Mouse (Mus musculus) MEL (cell line): ENCODE data around the gene Nsun5. TPM values are rescaled to one million over a fixed set of nuclear protein-coding genes. Genes with fewer than 3 reads are reported as not detected.

Experiments
- DNase-seq: peaks from one replicate; pipeline ENCODE4 v3.0.0; 2011; ENCODE audit warnings: low read depth, low spot score
- H3K27ac ChIP-seq: 2 replicates; pipeline ENCODE4 v1.5.1; 2012; ENCODE audit warnings: low read depth, mild to moderate bottlenecking, control low read depth, low read length, moderate library complexity; ENCODE audit not compliant: control insufficient read depth
- H3K27me3 ChIP-seq, 2 experiments: fragments of 150-350 bp in 1 of 2; sonication (generic) in 1 of 2; 2 replicates each; pipeline ENCODE4 v1.6.1; 2012; ENCODE audit warnings: low read length in 2 of 2, mild to moderate bottlenecking in 2 of 2, improper control_type of control experiment in 1 of 2, moderate library complexity in 1 of 2; ENCODE audit not compliant: insufficient read depth in 2 of 2, control insufficient read depth in 1 of 2
- H3K36me3 ChIP-seq, 2 experiments: 2 replicates each; pipeline ENCODE4 v1.6.1; 2012 to 2014; ENCODE audit warnings: low read length in 2 of 2, improper control_type of control experiment in 1 of 2, inconsistent platforms in 1 of 2, mild to moderate bottlenecking in 1 of 2; ENCODE audit not compliant: insufficient read depth in 2 of 2, control insufficient read depth in 1 of 2
- H3K4me1 ChIP-seq, 2 experiments: fragments of 150-350 bp in 1 of 2; sonication (generic) in 1 of 2; 2 replicates each; pipeline ENCODE4 v1.6.1; 2012; ENCODE audit warnings: low read length in 2 of 2, improper control_type of control experiment in 1 of 2, mild to moderate bottlenecking in 1 of 2; ENCODE audit not compliant: insufficient read depth in 2 of 2, control insufficient read depth in 1 of 2
- H3K4me3 ChIP-seq, 2 experiments: fragments of 150-350 bp in 1 of 2; sonication (generic) in 1 of 2; 2 replicates each; pipeline ENCODE4 v1.5.1; 2012; ENCODE audit warnings: low read depth in 2 of 2, low read length in 2 of 2, mild to moderate bottlenecking in 2 of 2, moderate library complexity in 2 of 2, control low read depth in 1 of 2, improper control_type of control experiment in 1 of 2; ENCODE audit not compliant: control insufficient read depth in 1 of 2, insufficient read depth in 1 of 2
- H3K79me2 ChIP-seq: 2 replicates; pipeline ENCODE4 v1.6.1; 2012; ENCODE audit warnings: mild to moderate bottlenecking, low read length, moderate library complexity; ENCODE audit not compliant: control insufficient read depth, poor library complexity, insufficient read depth
- H3K9ac ChIP-seq: 2 replicates; pipeline ENCODE4 v1.6.1; 2012; ENCODE audit warnings: low read depth, mild to moderate bottlenecking, control low read depth, low read length, moderate library complexity; ENCODE audit not compliant: control insufficient read depth, poor library complexity, severe bottlenecking
- H3K9me3 ChIP-seq: fragments of 150-350 bp; sonication (generic); replicated peaks from 2 replicates; pipeline ENCODE4 v1.6.1; 2012; ENCODE audit warnings: mild to moderate bottlenecking, low read length, improper control_type of control experiment, moderate library complexity; ENCODE audit not compliant: insufficient read depth
- CHD2 ChIP-seq: IDR thresholded peaks from 2 replicates; pipeline ENCODE4 v1.6.1; 2011; ENCODE audit warnings: low read length, improper control_type of control experiment
- CTCF ChIP-seq, 3 experiments: IDR thresholded peaks in 2 of 3; conservative IDR thresholded peaks in 1 of 3; 2 replicates each; pipeline ENCODE4 v1.5.1; 2011 to 2012; ENCODE audit warnings: low read length in 3 of 3, low read depth in 2 of 3, mild to moderate bottlenecking in 2 of 3, improper control_type of control experiment in 1 of 3, inconsistent platforms in 1 of 3, mixed read lengths in 1 of 3, moderate library complexity in 1 of 3; ENCODE audit not compliant: control insufficient read depth in 1 of 3, insufficient read depth in 1 of 3, poor library complexity in 1 of 3, severe bottlenecking in 1 of 3
- ELF1 ChIP-seq: IDR thresholded peaks from 2 replicates; pipeline ENCODE4 v1.6.1; 2014; ENCODE audit warnings: low read depth, mild to moderate bottlenecking, inconsistent platforms, low read length, improper control_type of control experiment, moderate library complexity
- EP300 ChIP-seq, 2 experiments: IDR thresholded peaks; 2 replicates each; pipeline ENCODE4 v1.6.1; 2011; ENCODE audit warnings: improper control_type of control experiment in 2 of 2, low read length in 2 of 2, low read depth in 1 of 2, mild to moderate bottlenecking in 1 of 2
- ETS1 ChIP-seq: IDR thresholded peaks from 2 replicates; pipeline ENCODE4 v1.6.1; 2012; ENCODE audit warnings: low read depth, mild to moderate bottlenecking, inconsistent platforms, low read length, improper control_type of control experiment, moderate library complexity
- GABPA ChIP-seq: IDR thresholded peaks from 2 replicates; pipeline ENCODE4 v1.6.1; 2012; ENCODE audit warnings: low read depth, mild to moderate bottlenecking, inconsistent platforms, low read length, improper control_type of control experiment, moderate library complexity
- HCFC1 ChIP-seq: IDR thresholded peaks from 2 replicates; pipeline ENCODE4 v1.6.1; 2012; ENCODE audit warnings: low read depth, mild to moderate bottlenecking, inconsistent platforms, low read length, improper control_type of control experiment, moderate library complexity
- JUND ChIP-seq: IDR thresholded peaks from 2 replicates; pipeline ENCODE4 v1.6.1; 2011; ENCODE audit warnings: low read depth, mild to moderate bottlenecking, improper control_type of control experiment, low read length
- KAT2A ChIP-seq: conservative IDR thresholded peaks from 2 replicates; pipeline ENCODE4 v1.6.1; 2012; ENCODE audit warnings: low read depth, low read length, improper control_type of control experiment, inconsistent platforms
- MAFK ChIP-seq: IDR thresholded peaks from 2 replicates; pipeline ENCODE4 v1.6.1; 2011; ENCODE audit warnings: low read depth, mild to moderate bottlenecking, low read length, improper control_type of control experiment, borderline replicate concordance
- MEF2A ChIP-seq: IDR thresholded peaks from 2 replicates; pipeline ENCODE4 v1.6.1; 2014; ENCODE audit warnings: low read depth, mild to moderate bottlenecking, inconsistent platforms, low read length, improper control_type of control experiment; ENCODE audit not compliant: poor library complexity, insufficient replicate concordance, severe bottlenecking; ENCODE audit errors: extremely low read depth
- MXI1 ChIP-seq: IDR thresholded peaks from 2 replicates; pipeline ENCODE4 v1.6.1; 2011; ENCODE audit warnings: mild to moderate bottlenecking, low read depth, low read length, improper control_type of control experiment
- MYB ChIP-seq: IDR thresholded peaks from 2 replicates; pipeline ENCODE4 v1.6.1; 2011; ENCODE audit warnings: mild to moderate bottlenecking, low read depth, low read length, improper control_type of control experiment
- NELFE ChIP-seq: IDR thresholded peaks from 2 replicates; pipeline ENCODE4 v1.6.1; 2011; ENCODE audit warnings: low read depth, low read length, improper control_type of control experiment
- NRF1 ChIP-seq: IDR thresholded peaks from 2 replicates; pipeline ENCODE4 v1.6.1; 2014; ENCODE audit warnings: low read depth, mild to moderate bottlenecking, inconsistent platforms, low read length, improper control_type of control experiment, moderate library complexity; ENCODE audit not compliant: poor library complexity, insufficient read depth, severe bottlenecking
- POLR2A ChIP-seq, 2 experiments: IDR thresholded peaks; 2 replicates each; pipeline ENCODE4 v1.6.1; 2011 to 2012; ENCODE audit warnings: low read length in 2 of 2, mild to moderate bottlenecking in 2 of 2, control low read depth in 1 of 2, improper control_type of control experiment in 1 of 2, low read depth in 1 of 2, moderate library complexity in 1 of 2; ENCODE audit not compliant: control insufficient read depth in 1 of 2, insufficient read depth in 1 of 2, poor library complexity in 1 of 2
- POLR2AphosphoS2 ChIP-seq: IDR thresholded peaks from 2 replicates; pipeline ENCODE4 v1.6.1; 2011; ENCODE audit warnings: low read length, improper control_type of control experiment
- RAD21 ChIP-seq: IDR thresholded peaks from 2 replicates; pipeline ENCODE4 v1.6.1; 2011; ENCODE audit warnings: mild to moderate bottlenecking, low read depth, low read length, improper control_type of control experiment
- RCOR1 ChIP-seq: IDR thresholded peaks from 2 replicates; pipeline ENCODE4 v1.6.1; 2012; ENCODE audit warnings: low read depth, mild to moderate bottlenecking, inconsistent platforms, low read length, improper control_type of control experiment
- SMC3 ChIP-seq: IDR thresholded peaks from 2 replicates; pipeline ENCODE4 v1.6.1; 2011; ENCODE audit warnings: low read depth, low read length, improper control_type of control experiment
- TAL1 ChIP-seq: IDR thresholded peaks from 2 replicates; pipeline ENCODE4 v1.6.1; 2012; ENCODE audit warnings: mild to moderate bottlenecking, inconsistent platforms, low read length, moderate library complexity, mixed read lengths
- TCF12 ChIP-seq: IDR thresholded peaks from 2 replicates; pipeline ENCODE4 v1.6.1; 2014; ENCODE audit warnings: low read depth, mild to moderate bottlenecking, inconsistent platforms, low read length, improper control_type of control experiment, moderate library complexity
- USF2 ChIP-seq, 2 experiments: IDR thresholded peaks; 2 replicates each; pipeline ENCODE4 v1.6.1; 2011 to 2012; ENCODE audit warnings: improper control_type of control experiment in 2 of 2, low read length in 2 of 2, borderline replicate concordance in 1 of 2, inconsistent platforms in 1 of 2, low read depth in 1 of 2, mild to moderate bottlenecking in 1 of 2; ENCODE audit not compliant: insufficient read depth in 1 of 2
- ZC3H11A ChIP-seq: IDR thresholded peaks from 2 replicates; pipeline ENCODE4 v1.6.1; 2012; ENCODE audit warnings: low read depth, mild to moderate bottlenecking, inconsistent platforms, low read length, improper control_type of control experiment
- ZMIZ1 ChIP-seq: IDR thresholded peaks from 2 replicates; pipeline ENCODE4 v1.6.1; 2012; ENCODE audit warnings: low read depth, mild to moderate bottlenecking, inconsistent platforms, low read length, improper control_type of control experiment, moderate library complexity
- polyA plus RNA-seq, 2 experiments: library from polyadenylated mRNA; stranded (reverse) in 1 of 2; unstranded in 1 of 2; fragments of >175 nt in 1 of 2; fragments of >200 nt in 1 of 2; gene quantifications; 2 replicates each; pipeline versions ENCODE4 v1.2.1 to v1.2.4; 2012; ENCODE audit warnings: low replicate concordance in 2 of 2, low read depth in 1 of 2; ENCODE audit not compliant: insufficient read length in 2 of 2, insufficient read depth in 1 of 2, missing spikeins in 1 of 2
- total RNA-seq: library from RNA; depleted of rRNA; stranded (reverse); fragments of 300-350 nt; gene quantifications from 2 replicates; pipeline ENCODE4 v1.2.3, GENCODE M21; 2012

Nsun5 gene
- total and polyA plus RNA-seq, 3 experiments: 90.0 to 178 (median 97.5) TPM

DNA sequence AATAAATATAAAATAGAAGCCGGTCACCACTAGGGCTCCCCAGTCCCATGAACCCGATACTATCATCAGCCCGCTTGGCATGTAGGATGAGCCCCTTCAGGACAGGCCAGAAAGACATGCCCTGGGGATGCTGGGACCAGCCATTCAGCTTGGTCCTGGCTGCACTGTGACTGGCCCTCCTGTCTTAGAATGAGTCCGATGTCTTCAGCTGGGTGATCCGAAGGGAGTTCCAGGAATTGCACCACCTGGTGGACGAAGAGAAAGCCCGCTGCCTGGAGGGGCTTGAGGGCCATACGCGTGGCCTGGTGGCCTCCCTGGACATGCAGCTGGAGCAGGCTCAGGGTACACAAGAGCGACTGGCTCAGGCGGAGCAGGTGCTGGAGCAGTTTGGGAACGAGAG lies 6.2 kb upstream of the Nsun5 start:
- DNase-seq: no peak
- Histone ChIP-seq H3K4me1 (no peaks in the 10 kb centered on the region), H3K27ac (no peak overlapping the region), H3K36me3 (no peaks in the 10 kb centered on the region), H3K79me2 (no peaks in the 10 kb centered on the region), H3K4me3 (no peak overlapping the region), H3K9me3 (no peaks in the 10 kb centered on the region), H3K27me3 (peaks cover 2% of the 10 kb centered on the region in 2 experiments; a peak in 3 of 4 replicates), H3K9ac (no peak overlapping the region)
- TF ChIP-seq SMC3 (peak; percentile 38; the same call in 1 of the 2 replicates), CTCF (IDR thresholded peaks at IDR 0.05 in 2 of 3, conservative IDR thresholded peaks at IDR 0.05 in 1 of 3; ENCODE audit: control insufficient read depth in 1 of 3, insufficient read depth in 1 of 3, low read depth in 2 of 3, low read length in 3 of 3, poor library complexity in 1 of 3, severe bottlenecking in 1 of 3) (peak in 2 of 3 experiments; percentile 44 to 51; a peak in 5 of 6 replicates), ETS1 (no peak)

DNA sequence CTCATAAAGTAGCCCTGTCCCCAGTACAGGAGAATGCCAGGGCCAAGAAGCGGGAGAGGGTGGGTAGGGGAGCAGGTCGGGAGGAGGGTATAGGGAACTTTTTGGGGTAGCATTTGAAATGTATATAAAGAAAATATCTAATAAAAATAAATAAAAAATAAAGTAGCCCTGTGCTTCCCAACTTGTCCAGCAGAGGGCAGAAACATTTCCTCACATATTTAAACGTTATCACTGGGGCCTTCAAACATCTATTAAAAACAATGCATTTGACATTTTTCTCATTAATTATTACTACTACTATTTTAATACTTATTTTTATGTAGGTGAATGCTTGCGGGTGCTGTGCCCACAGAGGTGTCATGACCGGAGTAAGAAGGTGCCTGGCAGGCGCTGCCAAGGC lies 1.9 kb upstream of the Nsun5 start:
- TF ChIP-seq ZC3H11A (no peak), POLR2AphosphoS2 (no peak), MEF2A (no peak), HCFC1 (0 out of 2 replicates have a peak, but pooled peaks have one; percentile 16), NELFE (no peak), CTCF (IDR thresholded peaks at IDR 0.05 in 2 of 3, conservative IDR thresholded peaks at IDR 0.05 in 1 of 3; ENCODE audit: control insufficient read depth in 1 of 3, insufficient read depth in 1 of 3, low read depth in 2 of 3, low read length in 3 of 3, poor library complexity in 1 of 3, severe bottlenecking in 1 of 3) (peak; percentile 3 to 45 (median 41); a peak in 3 of 6 replicates)
- peaks cover 19% of the 10 kb centered on the region for H3K79me2 ChIP-seq
- no peaks in the 10 kb centered on the region for H3K27me3 ChIP-seq
- H3K9me3 ChIP-seq: no peaks in the 10 kb centered on the region
- peaks cover 0 to 4% of the 10 kb centered on the region in 2 experiments; a peak in 3 of 4 replicates for H3K4me1 ChIP-seq
- no peaks in the 10 kb centered on the region; a peak in 1 of 4 replicates for H3K36me3 ChIP-seq
- peak; percentile 62 for DNase-seq
- no peak overlapping the region for H3K9ac ChIP-seq
- H3K27ac ChIP-seq: no peak overlapping the region
- H3K4me3 ChIP-seq: no peak overlapping the region

DNA sequence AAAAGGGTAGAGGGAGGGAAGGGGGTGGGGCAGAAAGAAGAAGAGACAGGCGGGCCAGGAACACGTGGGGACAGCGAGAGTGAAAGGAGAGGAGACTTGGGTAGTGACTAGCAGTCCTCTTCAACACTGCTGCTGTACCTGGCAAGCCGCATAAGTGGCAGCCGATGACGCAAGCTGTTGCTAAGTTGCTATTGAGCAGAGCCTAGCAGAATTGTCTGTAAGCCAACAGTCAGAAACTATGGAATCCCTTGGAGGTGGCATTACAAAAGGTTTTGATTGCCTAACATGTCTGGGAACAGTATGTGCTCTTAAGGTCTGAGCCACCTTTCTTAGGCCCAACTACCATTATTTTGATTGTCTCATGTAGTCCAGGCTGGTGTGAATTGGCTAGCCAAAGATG lies 1.4 kb upstream of the Nsun5 start:
- Histone ChIP-seq H3K36me3 (no peaks in the 10 kb centered on the region; a peak in 1 of 4 replicates), H3K9me3 (no peaks in the 10 kb centered on the region), H3K79me2 (peaks cover 19% of the 10 kb centered on the region), H3K9ac (no peak overlapping the region), H3K27me3 (no peaks in the 10 kb centered on the region), H3K27ac (no peak overlapping the region), H3K4me3 (no peak overlapping the region), H3K4me1 (peaks cover 0 to 4% of the 10 kb centered on the region in 2 experiments; a peak in 3 of 4 replicates)
- no peak for DNase-seq
- TF ChIP-seq KAT2A (no peak), TAL1 (no peak), MAFK (no peak), RCOR1 (no peak), POLR2A (IDR thresholded peaks at IDR 0.05; ENCODE audit: control insufficient read depth in 1 of 2, insufficient read depth in 1 of 2, low read depth in 1 of 2, low read length in 2 of 2, poor library complexity in 1 of 2) (no peak), ELF1 (no peak), MEF2A (no peak), NRF1 (no peak), USF2 (IDR thresholded peaks at IDR 0.05; ENCODE audit: borderline replicate concordance in 1 of 2, insufficient read depth in 1 of 2, low read depth in 1 of 2, low read length in 2 of 2) (no peak), SMC3 (no peak), CHD2 (no peak), MYB (no peak), TCF12 (no peak), MXI1 (no peak), EP300 (IDR thresholded peaks at IDR 0.05; ENCODE audit: low read depth in 1 of 2, low read length in 2 of 2) (no peak), GABPA (no peak), ZMIZ1 (no peak), JUND (no peak), RAD21 (no peak)
